Mouse (Mus musculus): ENCODE measurements at regions not wholly inside any gene's neighbourhood (a gene's known extent, or its start where the extent isn't known, plus 50 kb on each side); places are given as distances from the start of the nearest gene placed in this dataset.
A peak's percentile ranks its signal among the peaks of the same experiment; 100 is the strongest.

- DNase-seq: no peak
These were observed 329.1 kb upstream of the Spred2 start for GRCm38 (mm10) chr11:19595107-19595506.

GRCm38 (mm10) chr11:19596336-19596735, 327.8 kb upstream of the Spred2 start:
- no peak for DNase-seq

- no peak for DNase-seq
These were observed 324.7 kb upstream of the Spred2 start for GRCm38 (mm10) chr11:19599433-19599832.

GRCm38 (mm10) chr11:19601216-19601938, 322.8 kb upstream of the Spred2 start:
- peak; percentile 27 for DNase-seq

GRCm38 (mm10) chr11:19602496-19602895, 321.7 kb upstream of the Spred2 start:
- DNase-seq: no peak

GRCm38 (mm10) chr11:19605602-19606001, 318.6 kb upstream of the Spred2 start:
- no peak for DNase-seq

GRCm38 (mm10) chr11:19606943-19607342, 317.2 kb upstream of the Spred2 start:
- no peak for DNase-seq

GRCm38 (mm10) chr11:19607941-19608340, 316.2 kb upstream of the Spred2 start:
- DNase-seq: no peak

- DNase-seq: no peak
These were observed 315.7 kb upstream of the Spred2 start for GRCm38 (mm10) chr11:19608523-19608922.

- DNase-seq: no peak
These were observed 313.6 kb upstream of the Spred2 start for GRCm38 (mm10) chr11:19610559-19610958.

GRCm38 (mm10) chr11:19611217-19611616, 313.0 kb upstream of the Spred2 start:
- DNase-seq: no peak

- no peak for DNase-seq
These were observed 307.7 kb upstream of the Spred2 start for GRCm38 (mm10) chr11:19616520-19616919.

- no peak for DNase-seq
These were observed 304.7 kb upstream of the Spred2 start for GRCm38 (mm10) chr11:19619494-19619893.

- DNase-seq: no peak
These were observed 293.0 kb upstream of the Spred2 start for GRCm38 (mm10) chr11:19631055-19631695.

GRCm38 (mm10) chr11:19632477-19632876, 291.7 kb upstream of the Spred2 start:
- no peak for DNase-seq

GRCm38 (mm10) chr11:19633621-19634020, 290.6 kb upstream of the Spred2 start:
- no peak for DNase-seq

GRCm38 (mm10) chr11:19641153-19641552, 283.0 kb upstream of the Spred2 start:
- DNase-seq: peak; percentile 37

- DNase-seq: no peak
These were observed 279.9 kb upstream of the Spred2 start for GRCm38 (mm10) chr11:19644116-19644795.

GRCm38 (mm10) chr11:19645106-19645505, 279.1 kb upstream of the Spred2 start:
- no peak for DNase-seq

GRCm38 (mm10) chr11:19651522-19651921, 272.7 kb upstream of the Spred2 start:
- DNase-seq: no peak

GRCm38 (mm10) chr11:19651929-19652328, 272.2 kb upstream of the Spred2 start:
- no peak for DNase-seq

- DNase-seq: no peak
These were observed 264.7 kb upstream of the Spred2 start for GRCm38 (mm10) chr11:19659511-19659910.

- DNase-seq: no peak
These were observed 257.4 kb upstream of the Spred2 start for GRCm38 (mm10) chr11:19666732-19667131.

Data from adrenal gland, postnatal 25 days (tissue).